Mouse (Mus musculus) urinary bladder, adult 18-20 months (tissue): ENCODE measurements at regions not wholly inside any gene's neighbourhood (a gene's known extent, or its start where the extent isn't known, plus 50 kb on each side); places are given as distances from the start of the nearest gene placed in this dataset.
"Not testable (repeated sequence)": the region's sequence is repeated elsewhere in the genome, so short reads cannot be mapped to it uniquely, and the experiment has no call there.

Experiments used
- DNase-seq, 2 experiments: peaks; one replicate each; pipeline ENCODE4 v3.0.0; 2022; ENCODE audit warnings: low spot score in 2 of 2, mixed read lengths in 2 of 2

- DNase-seq: no peak
Observed at GRCm38 (mm10) chr1:164744955-164745608, 51.4 kb upstream of the Dpt start.

GRCm38 (mm10) chr1:164744499-164744898 lies 51.9 kb upstream of the Dpt start:
- DNase-seq: no peak

GRCm38 (mm10) chr1:164742897-164743296 lies 53.5 kb upstream of the Dpt start:
- DNase-seq: not testable (repeated sequence)

GRCm38 (mm10) chr1:164735646-164736045 lies 60.8 kb upstream of the Dpt start:
- DNase-seq: no peak

GRCm38 (mm10) chr1:164733741-164734140 lies 62.7 kb upstream of the Dpt start:
- DNase-seq: no peak

- DNase-seq: no peak
Observed at GRCm38 (mm10) chr1:164722054-164722453, 74.4 kb upstream of the Dpt start.

GRCm38 (mm10) chr1:164714905-164715304 lies 81.5 kb upstream of the Dpt start:
- no peak for DNase-seq

- DNase-seq: no peak
Observed at GRCm38 (mm10) chr1:164713798-164714551, 82.5 kb upstream of the Dpt start.

GRCm38 (mm10) chr1:164712514-164712913 lies 83.9 kb upstream of the Dpt start:
- no peak for DNase-seq

- no peak for DNase-seq
Observed at GRCm38 (mm10) chr1:164704397-164705091, 91.9 kb upstream of the Dpt start.

- no peak for DNase-seq
Observed at GRCm38 (mm10) chr1:164703560-164704131, 92.8 kb upstream of the Dpt start.

- no peak for DNase-seq
Observed at GRCm38 (mm10) chr1:164690055-164690454, 106.4 kb upstream of the Dpt start.

GRCm38 (mm10) chr1:164689311-164689710 lies 107.1 kb upstream of the Dpt start:
- no peak for DNase-seq

GRCm38 (mm10) chr1:164684437-164684836 lies 112.0 kb upstream of the Dpt start:
- DNase-seq: no peak

GRCm38 (mm10) chr1:164683788-164684187 lies 112.7 kb upstream of the Dpt start:
- DNase-seq: no peak

GRCm38 (mm10) chr1:164682867-164683599 lies 113.4 kb upstream of the Dpt start:
- no peak for DNase-seq

- DNase-seq: no peak
Observed at GRCm38 (mm10) chr1:164682426-164682825, 114.0 kb upstream of the Dpt start.

GRCm38 (mm10) chr1:164681582-164681981 lies 114.9 kb upstream of the Dpt start:
- DNase-seq: no peak

GRCm38 (mm10) chr1:164678303-164678702 lies 118.1 kb upstream of the Dpt start:
- DNase-seq: no peak

GRCm38 (mm10) chr1:164652244-164652643 lies 144.2 kb upstream of the Dpt start:
- no peak for DNase-seq

- DNase-seq: no peak
Observed at GRCm38 (mm10) chr1:164637901-164638462, 158.5 kb upstream of the Dpt start.
